Mouse (Mus musculus): ENCODE measurements around the gene Gpr142. TPM values are rescaled to one million over a fixed set of nuclear protein-coding genes. Genes with fewer than 3 reads are reported as not detected.
A peak's percentile ranks its signal among the peaks of the same experiment; 100 is the strongest.

Gene Gpr142
- polyA plus RNA-seq, 1 experiment from 2014 or later = not detected

- Histone ChIP-seq H3K9ac (no peak overlapping the region), H3K4me3 (no peak overlapping the region), H3K27me3 (replicated peaks) (0 out of 2 replicates have a peak, but pooled peaks cover 10% of the 10 kb centered on the region), H3K4me1 (peaks cover 9% of the 10 kb centered on the region), H3K27ac (replicated peaks) (no peak overlapping the region), H3K9me3 (no peaks in the 10 kb centered on the region), H3K36me3 (no peaks in the 10 kb centered on the region), H3K4me2 (no peak overlapping the region)
- 54% methylated on average over 15 of the region's 15 CpGs for WGBS
- ATAC-seq (ENCODE audit: extremely low read depth, insufficient number of reproducible peaks, low FRiP score, low TSS enrichment) = no peak
These were observed 4.0 kb downstream of the Gpr142 start for GRCm38 (mm10) chr11:114802540-114803267.

- ATAC-seq (ENCODE audit: extremely low read depth, insufficient number of reproducible peaks, low FRiP score, low TSS enrichment) = no peak
- Histone ChIP-seq H3K4me1 (peaks cover 11% of the 10 kb centered on the region), H3K4me2 (no peak overlapping the region), H3K27ac (replicated peaks) (no peak overlapping the region), H3K36me3 (no peaks in the 10 kb centered on the region), H3K27me3 (replicated peaks) (0 out of 2 replicates have a peak, but pooled peaks cover 10% of the 10 kb centered on the region), H3K4me3 (no peak overlapping the region), H3K9me3 (no peaks in the 10 kb centered on the region), H3K9ac (no peak overlapping the region)
- WGBS = 45% methylated on average over 8 of the region's 8 CpGs
These were observed 5.3 kb downstream of the Gpr142 start for GRCm38 (mm10) chr11:114803990-114804389.

- Histone ChIP-seq H3K4me2 (no peak overlapping the region), H3K9me3 (no peaks in the 10 kb centered on the region), H3K4me3 (no peak overlapping the region), H3K27ac (replicated peaks) (no peak overlapping the region), H3K27me3 (replicated peaks) (0 out of 2 replicates have a peak, but pooled peaks cover 10% of the 10 kb centered on the region), H3K9ac (no peak overlapping the region), H3K36me3 (no peaks in the 10 kb centered on the region), H3K4me1 (peaks cover 11% of the 10 kb centered on the region)
- no peak for ATAC-seq (ENCODE audit: extremely low read depth, insufficient number of reproducible peaks, low FRiP score, low TSS enrichment)
- 73% methylated on average over 2 of the region's 2 CpGs for WGBS
These were observed 8.3 kb downstream of the Gpr142 start for GRCm38 (mm10) chr11:114807025-114807424.

GRCm38 (mm10) chr11:114807686-114808427 is 9.1 kb downstream of the Gpr142 start:
- H3K27ac ChIP-seq (replicated peaks) = no peak overlapping the region
- WGBS = 38% methylated on average over 14 of the region's 14 CpGs

GRCm38 (mm10) chr11:114809371-114809770 is 10.6 kb downstream of the Gpr142 start:
- Histone ChIP-seq H3K4me2 (no peak overlapping the region), H3K27me3 (replicated peaks) (0 out of 2 replicates have a peak, but pooled peaks cover 2% of the 10 kb centered on the region), H3K9ac (no peak overlapping the region), H3K36me3 (no peaks in the 10 kb centered on the region), H3K4me1 (peaks cover 12% of the 10 kb centered on the region), H3K4me3 (no peak overlapping the region), H3K27ac (replicated peaks) (no peak overlapping the region), H3K9me3 (no peaks in the 10 kb centered on the region)
- 66% methylated on average over 1 of the region's 1 CpGs for whole genome bisulfite sequencing
- ATAC-seq (ENCODE audit: extremely low read depth, insufficient number of reproducible peaks, low FRiP score, low TSS enrichment) = no peak

More at GRCm38 (mm10) chr11:114807686-114808427, 9.1 kb downstream of the Gpr142 start:
- Histone ChIP-seq H3K4me2 (no peak overlapping the region), H3K4me3 (no peak overlapping the region), H3K9ac (no peak overlapping the region), H3K9me3 (no peaks in the 10 kb centered on the region), H3K4me1 (peaks cover 12% of the 10 kb centered on the region), H3K27me3 (replicated peaks) (0 out of 2 replicates have a peak, but pooled peaks cover 10% of the 10 kb centered on the region), H3K36me3 (no peaks in the 10 kb centered on the region)
- no peak for ATAC-seq (ENCODE audit: extremely low read depth, insufficient number of reproducible peaks, low FRiP score, low TSS enrichment)

- no peaks in the 10 kb centered on the region for H3K27me3 ChIP-seq (replicated peaks)
- H3K9ac ChIP-seq = no peak overlapping the region
- no peak overlapping the region; the same call in 1 of the 2 replicates for H3K27ac ChIP-seq (replicated peaks)
- H3K36me3 ChIP-seq = no peaks in the 10 kb centered on the region
- no peak for ATAC-seq (ENCODE audit: extremely low read depth, insufficient number of reproducible peaks, low FRiP score, low TSS enrichment)
- 21% methylated on average over 4 of the region's 4 CpGs for WGBS
- H3K4me2 ChIP-seq = no peak overlapping the region
- H3K4me3 ChIP-seq = no peak overlapping the region
- H3K4me1 ChIP-seq = peaks cover 22% of the 10 kb centered on the region
- no peaks in the 10 kb centered on the region for H3K9me3 ChIP-seq
These were observed 11.6 kb downstream of the Gpr142 start for GRCm38 (mm10) chr11:114810344-114810743.

- Histone ChIP-seq H3K4me3 (no peak overlapping the region), H3K36me3 (no peaks in the 10 kb centered on the region), H3K27me3 (replicated peaks) (no peaks in the 10 kb centered on the region), H3K27ac (replicated peaks) (no peak overlapping the region), H3K9me3 (no peaks in the 10 kb centered on the region), H3K4me2 (no peak overlapping the region), H3K9ac (peak overlapping the region; percentile 8; the same call in 1 of the 2 replicates), H3K4me1 (peaks cover 19% of the 10 kb centered on the region)
- ATAC-seq (ENCODE audit: extremely low read depth, insufficient number of reproducible peaks, low FRiP score, low TSS enrichment) = 0 out of 2 replicates have a peak, but pooled peaks have one; percentile 20
- WGBS = 14% methylated on average over 6 of the region's 6 CpGs
These were observed 14.1 kb downstream of the Gpr142 start for GRCm38 (mm10) chr11:114812731-114813240.

- Histone ChIP-seq H3K9me3 (no peaks in the 10 kb centered on the region), H3K27ac (replicated peaks) (peak overlapping the region; percentile 56), H3K27me3 (replicated peaks) (no peaks in the 10 kb centered on the region), H3K4me2 (no peak overlapping the region), H3K4me1 (peaks cover 17% of the 10 kb centered on the region), H3K9ac (no peak overlapping the region), H3K36me3 (no peaks in the 10 kb centered on the region), H3K4me3 (no peak overlapping the region)
- no peak for ATAC-seq (ENCODE audit: extremely low read depth, insufficient number of reproducible peaks, low FRiP score, low TSS enrichment)
- 46% methylated on average over 11 of the region's 11 CpGs for WGBS
These were observed 16.3 kb downstream of the Gpr142 start for GRCm38 (mm10) chr11:114814873-114815592.

- Histone ChIP-seq H3K36me3 (no peaks in the 10 kb centered on the region), H3K9ac (no peak overlapping the region), H3K4me3 (no peak overlapping the region), H3K27me3 (replicated peaks) (no peaks in the 10 kb centered on the region), H3K4me2 (no peak overlapping the region), H3K4me1 (peaks cover 17% of the 10 kb centered on the region), H3K27ac (replicated peaks) (no peak overlapping the region), H3K9me3 (no peaks in the 10 kb centered on the region)
- no peak for ATAC-seq (ENCODE audit: extremely low read depth, insufficient number of reproducible peaks, low FRiP score, low TSS enrichment)
- 82% methylated on average over 4 of the region's 4 CpGs for WGBS
These were observed 18.2 kb downstream of the Gpr142 start for GRCm38 (mm10) chr11:114816934-114817333.

GRCm38 (mm10) chr11:114818185-114818584 is 19.5 kb downstream of the Gpr142 start:
- no peaks in the 10 kb centered on the region for H3K9me3 ChIP-seq
- no peak for ATAC-seq (ENCODE audit: extremely low read depth, insufficient number of reproducible peaks, low FRiP score, low TSS enrichment)
- H3K4me1 ChIP-seq = peaks cover 20% of the 10 kb centered on the region
- no peak overlapping the region for H3K27ac ChIP-seq (replicated peaks)
- no peaks in the 10 kb centered on the region for H3K36me3 ChIP-seq
- 83% methylated on average over 7 of the region's 7 CpGs for WGBS
- H3K27me3 ChIP-seq (replicated peaks) = no peaks in the 10 kb centered on the region
- H3K4me2 ChIP-seq = no peak overlapping the region
- no peak overlapping the region for H3K9ac ChIP-seq
- H3K4me3 ChIP-seq = no peak overlapping the region

- no peaks in the 10 kb centered on the region for H3K9me3 ChIP-seq
- H3K4me3 ChIP-seq = no peak overlapping the region
- H3K4me2 ChIP-seq = no peak overlapping the region
- no peaks in the 10 kb centered on the region for H3K36me3 ChIP-seq
- peak overlapping the region; percentile 64 for H3K27ac ChIP-seq (replicated peaks)
- H3K9ac ChIP-seq = no peak overlapping the region
- H3K27me3 ChIP-seq (replicated peaks) = no peaks in the 10 kb centered on the region
- peaks cover 29% of the 10 kb centered on the region for H3K4me1 ChIP-seq
- no peak for ATAC-seq (ENCODE audit: extremely low read depth, insufficient number of reproducible peaks, low FRiP score, low TSS enrichment)
- 56% methylated on average over 2 of the region's 2 CpGs for WGBS
These were observed 20.4 kb downstream of the Gpr142 start for GRCm38 (mm10) chr11:114819110-114819509.

Data from heart, embryonic 13.5 days (tissue).